Mouse (Mus musculus): ENCODE results near the gene Rab40c. TPM values are rescaled to one million over a fixed set of nuclear protein-coding genes. Genes with fewer than 3 reads are reported as not detected.

Gene Rab40c
- polyA plus RNA-seq, 1 experiment: 34.8 TPM

DNA sequence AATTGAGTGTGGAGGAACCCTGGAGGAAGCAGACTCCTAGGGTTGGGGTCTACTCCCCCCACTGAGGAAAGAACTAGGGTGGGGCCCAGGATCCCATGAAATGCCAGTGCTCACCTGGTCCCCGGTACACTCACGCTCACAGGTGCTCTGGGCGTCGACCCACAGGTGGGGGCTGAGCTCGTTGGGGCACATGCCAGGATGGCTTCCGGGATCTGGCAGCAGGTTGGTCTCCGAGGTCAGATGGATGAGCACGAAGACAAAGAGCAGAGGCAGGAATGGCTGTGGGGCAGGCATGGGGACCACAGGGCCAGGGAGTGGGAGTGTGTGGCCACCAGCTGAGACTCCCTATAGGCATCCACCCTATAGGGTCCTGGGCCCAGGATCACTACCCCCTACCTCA, 39.8 kb downstream of the Rab40c start:
- Histone ChIP-seq H3K36me3 (ENCODE audit: control insufficient read depth, insufficient read depth, low read length) (no peaks in the 10 kb centered on the region), H3K27ac (ENCODE audit: insufficient read depth, low read depth, low read length) (no peak overlapping the region), H3K4me3 (ENCODE audit: insufficient read depth, low read depth, low read length) (no peak overlapping the region), H3K27me3 (replicated peaks; ENCODE audit: control insufficient read depth, insufficient read depth, low read length) (no peaks in the 10 kb centered on the region), H3K4me1 (ENCODE audit: control insufficient read depth, insufficient read depth, low read length) (peaks cover 22% of the 10 kb centered on the region; the same call in 1 of the 2 replicates)
- TF ChIP-seq CTCF (conservative IDR thresholded peaks at IDR 0.05; ENCODE audit: insufficient read depth, insufficient read length, low read depth, low read length) (no peak), POLR2A (IDR thresholded peaks at IDR 0.05; ENCODE audit: low read depth, low read length) (no peak)
- WGBS: 54% methylated on average over 8 of the region's 8 CpGs
- no peak for DNase-seq

DNA sequence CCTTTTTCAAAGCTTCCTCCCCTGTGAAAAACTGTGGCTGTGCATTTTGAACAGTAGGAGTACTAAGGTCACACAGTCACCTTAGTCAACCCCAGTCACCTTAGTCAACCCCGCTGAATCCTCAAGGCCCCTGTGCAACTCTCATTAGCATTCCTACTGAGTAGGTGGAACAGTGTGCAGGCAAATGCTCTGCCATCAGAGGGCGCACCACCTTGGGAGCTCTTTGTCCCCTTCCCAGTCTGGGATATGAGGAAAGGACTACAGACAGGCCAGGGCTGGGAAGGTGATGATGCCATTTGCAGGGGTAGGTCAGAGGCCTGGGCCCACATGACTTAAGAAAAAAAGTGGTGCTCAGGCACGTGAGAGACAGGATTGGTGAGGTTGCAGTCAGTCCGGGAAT, 40.3 kb downstream of the Rab40c start:
- Histone ChIP-seq H3K4me3 (ENCODE audit: insufficient read depth, low read depth, low read length) (no peak overlapping the region), H3K36me3 (ENCODE audit: control insufficient read depth, insufficient read depth, low read length) (no peaks in the 10 kb centered on the region), H3K27me3 (replicated peaks; ENCODE audit: control insufficient read depth, insufficient read depth, low read length) (no peaks in the 10 kb centered on the region), H3K27ac (ENCODE audit: insufficient read depth, low read depth, low read length) (no peak overlapping the region), H3K4me1 (ENCODE audit: control insufficient read depth, insufficient read depth, low read length) (peaks cover 27% of the 10 kb centered on the region; the same call in 1 of the 2 replicates)
- TF ChIP-seq POLR2A (IDR thresholded peaks at IDR 0.05; ENCODE audit: low read depth, low read length) (no peak), CTCF (conservative IDR thresholded peaks at IDR 0.05; ENCODE audit: insufficient read depth, insufficient read length, low read depth, low read length) (peak; percentile 70)
- peak; percentile 82 for DNase-seq
- 42% methylated on average over 4 of the region's 4 CpGs for WGBS

DNA sequence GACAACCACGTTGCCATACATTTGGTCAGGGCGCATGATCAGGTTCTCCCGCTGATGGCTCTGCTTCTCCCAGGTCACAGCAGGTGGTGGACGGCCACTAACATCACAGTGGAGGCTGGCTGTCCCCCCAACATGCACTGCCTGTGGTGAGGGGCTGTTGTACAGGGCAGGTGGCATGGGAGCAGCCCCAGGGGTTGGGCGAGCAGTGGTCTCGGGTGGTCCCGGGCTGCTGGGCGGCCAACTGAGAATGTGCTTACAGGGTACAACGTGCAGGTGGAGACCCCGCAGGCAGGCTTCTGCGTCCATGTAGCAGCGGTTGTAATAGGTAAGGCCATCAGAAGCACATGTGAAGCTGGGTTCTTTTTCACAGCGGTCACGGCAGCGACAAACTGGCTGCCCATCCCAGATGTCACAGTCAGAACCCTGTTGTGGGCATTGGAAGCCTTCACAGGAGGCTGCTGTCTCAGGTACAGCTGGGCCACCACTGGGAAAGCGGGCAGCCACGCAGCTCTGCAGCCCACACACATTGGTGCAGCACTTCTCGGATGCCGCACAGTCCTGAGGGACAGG, 40.8 kb downstream of the Rab40c start:
- no peaks in the 10 kb centered on the region for H3K27me3 ChIP-seq (replicated peaks; ENCODE audit: control insufficient read depth, insufficient read depth, low read length)
- WGBS: 89% methylated on average over 19 of the region's 19 CpGs
- H3K27ac ChIP-seq (ENCODE audit: insufficient read depth, low read depth, low read length): no peak overlapping the region
- H3K36me3 ChIP-seq (ENCODE audit: control insufficient read depth, insufficient read depth, low read length): no peaks in the 10 kb centered on the region
- no peak for DNase-seq
- peaks cover 31% of the 10 kb centered on the region; the same call in 1 of the 2 replicates for H3K4me1 ChIP-seq (ENCODE audit: control insufficient read depth, insufficient read depth, low read length)
- no peak overlapping the region for H3K4me3 ChIP-seq (ENCODE audit: insufficient read depth, low read depth, low read length)
- TF ChIP-seq POLR2A (IDR thresholded peaks at IDR 0.05; ENCODE audit: low read depth, low read length) (no peak), CTCF (conservative IDR thresholded peaks at IDR 0.05; ENCODE audit: insufficient read depth, insufficient read length, low read depth, low read length) (no peak)

DNA sequence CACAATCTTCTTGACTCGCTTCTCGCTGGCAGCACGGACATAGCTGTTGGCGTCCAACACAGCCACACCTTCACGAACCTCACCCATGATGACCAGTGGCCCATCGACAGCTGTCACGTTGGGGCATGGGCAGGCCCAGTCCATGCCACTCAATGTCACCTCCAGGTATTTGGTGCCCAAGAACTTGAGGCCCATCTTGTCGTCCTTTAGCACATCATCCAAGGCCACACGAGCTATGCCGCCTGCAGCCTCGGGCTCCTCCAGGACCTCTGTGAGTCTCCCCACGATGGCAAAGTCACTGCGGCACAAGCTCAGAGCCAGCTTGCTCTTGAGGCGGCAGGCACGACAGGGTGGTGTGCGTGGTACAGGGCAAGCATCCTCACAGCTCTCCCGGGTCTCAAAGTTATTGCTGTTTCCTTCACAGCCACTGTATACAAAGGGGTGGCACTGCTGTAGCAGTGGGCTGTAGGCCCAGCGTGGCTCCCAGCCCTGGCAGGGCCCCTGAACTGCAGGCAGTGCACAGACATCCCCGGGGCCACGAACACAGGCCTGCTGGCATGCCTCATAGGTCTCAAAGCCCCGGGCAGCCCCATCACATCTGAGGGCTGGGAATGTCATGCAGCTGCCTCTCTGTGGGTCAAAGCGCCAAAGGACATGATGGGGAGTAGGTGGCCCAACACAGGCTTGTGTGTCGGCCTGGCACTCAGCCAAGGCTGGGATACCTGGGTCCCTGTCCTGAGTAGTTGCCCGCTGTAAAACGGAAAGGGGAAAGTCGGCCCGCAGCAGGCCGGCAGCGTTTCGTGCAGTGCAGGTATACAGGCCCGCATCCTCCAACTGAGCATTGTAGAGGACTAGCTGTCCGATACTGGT, 41.6 kb downstream of the Rab40c start:
- Histone ChIP-seq H3K27ac (ENCODE audit: insufficient read depth, low read depth, low read length) (no peak overlapping the region), H3K4me1 (ENCODE audit: control insufficient read depth, insufficient read depth, low read length) (peaks cover 31% of the 10 kb centered on the region; the same call in 1 of the 2 replicates), H3K36me3 (ENCODE audit: control insufficient read depth, insufficient read depth, low read length) (no peaks in the 10 kb centered on the region), H3K4me3 (ENCODE audit: insufficient read depth, low read depth, low read length) (no peak overlapping the region), H3K27me3 (replicated peaks; ENCODE audit: control insufficient read depth, insufficient read depth, low read length) (no peaks in the 10 kb centered on the region)
- WGBS: 91% methylated on average over 32 of the region's 32 CpGs
- no peak for DNase-seq
- no peak for TF ChIP-seq POLR2A (IDR thresholded peaks at IDR 0.05; ENCODE audit: low read depth, low read length)
- TF ChIP-seq CTCF (conservative IDR thresholded peaks at IDR 0.05; ENCODE audit: insufficient read depth, insufficient read length, low read depth, low read length): no peak

DNA sequence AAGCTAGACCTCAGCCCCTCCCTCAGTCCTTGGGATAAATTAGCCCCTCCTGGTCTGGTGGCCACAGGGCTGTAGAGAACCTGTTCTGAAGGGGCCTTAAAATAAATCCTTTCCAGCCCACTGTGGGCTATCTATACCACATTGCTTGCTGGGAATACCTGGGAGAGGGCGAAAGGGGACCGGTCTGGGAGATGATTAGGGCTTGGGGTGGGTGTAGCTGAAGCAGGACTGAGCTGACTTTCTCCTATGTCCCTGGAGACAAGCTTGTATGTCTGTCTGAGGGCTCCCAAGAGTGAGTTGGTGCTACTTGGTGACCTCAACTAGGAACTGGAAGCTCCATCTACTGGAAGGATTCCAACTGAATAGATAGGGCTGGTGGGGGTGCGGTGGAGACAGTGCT, 42.5 kb downstream of the Rab40c start:
- peaks cover 35% of the 10 kb centered on the region; the same call in 1 of the 2 replicates for H3K4me1 ChIP-seq (ENCODE audit: control insufficient read depth, insufficient read depth, low read length)
- H3K27ac ChIP-seq (ENCODE audit: insufficient read depth, low read depth, low read length): no peak overlapping the region
- no peaks in the 10 kb centered on the region for H3K27me3 ChIP-seq (replicated peaks; ENCODE audit: control insufficient read depth, insufficient read depth, low read length)
- H3K4me3 ChIP-seq (ENCODE audit: insufficient read depth, low read depth, low read length): no peak overlapping the region
- no peak for DNase-seq
- TF ChIP-seq CTCF (conservative IDR thresholded peaks at IDR 0.05; ENCODE audit: insufficient read depth, insufficient read length, low read depth, low read length) (no peak), POLR2A (IDR thresholded peaks at IDR 0.05; ENCODE audit: low read depth, low read length) (no peak)
- WGBS: 86% methylated on average over 3 of the region's 3 CpGs
- no peaks in the 10 kb centered on the region for H3K36me3 ChIP-seq (ENCODE audit: control insufficient read depth, insufficient read depth, low read length)

DNA sequence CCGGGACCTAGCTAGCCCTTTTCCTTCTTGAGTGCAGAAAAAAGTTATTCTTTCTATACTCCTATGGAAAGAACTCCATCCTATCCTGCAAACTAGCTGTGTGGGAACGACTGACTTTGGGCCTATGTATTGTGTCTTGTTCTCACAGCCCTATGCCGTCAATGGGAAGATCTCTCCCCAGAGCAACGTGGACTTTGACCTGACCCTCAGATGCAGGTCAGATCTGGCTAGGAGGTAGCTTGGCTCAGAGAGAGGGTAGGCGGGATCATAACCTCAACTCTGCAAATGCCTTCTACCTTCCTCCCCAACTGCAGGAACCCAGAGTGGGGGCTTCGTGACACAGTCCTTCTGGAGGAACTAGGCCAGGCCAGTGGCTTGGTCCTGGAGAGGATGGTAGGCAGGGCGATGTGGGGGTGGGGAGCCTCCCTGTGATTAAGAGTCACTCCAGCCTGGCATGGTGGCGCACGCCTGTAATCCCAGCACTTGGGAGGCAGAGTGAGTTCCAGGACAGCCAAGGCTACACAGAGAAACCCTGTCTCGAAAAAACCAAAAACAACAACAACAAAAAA, 43.1 kb downstream of the Rab40c start:
- H3K27ac ChIP-seq (ENCODE audit: insufficient read depth, low read depth, low read length): peak overlapping the region; percentile 91
- peaks cover 39% of the 10 kb centered on the region; the same call in 1 of the 2 replicates for H3K4me1 ChIP-seq (ENCODE audit: control insufficient read depth, insufficient read depth, low read length)
- peak overlapping the region; percentile 99 for H3K4me3 ChIP-seq (ENCODE audit: insufficient read depth, low read depth, low read length)
- DNase-seq: peak; percentile 89
- TF ChIP-seq CTCF (conservative IDR thresholded peaks at IDR 0.05; ENCODE audit: insufficient read depth, insufficient read length, low read depth, low read length) (no peak), POLR2A (IDR thresholded peaks at IDR 0.05; ENCODE audit: low read depth, low read length) (no peak)
- no peaks in the 10 kb centered on the region for H3K36me3 ChIP-seq (ENCODE audit: control insufficient read depth, insufficient read depth, low read length)
- H3K27me3 ChIP-seq (replicated peaks; ENCODE audit: control insufficient read depth, insufficient read depth, low read length): no peaks in the 10 kb centered on the region
- WGBS: 43% methylated on average over 10 of the region's 10 CpGs
